Mouse (Mus musculus) embryo, embryonic 10 days (tissue): ENCODE measurements around the gene Scgb2b2.

ENCODE experiments used
- DNase-seq: peaks from one replicate; pipeline ENCODE4 v3.0.0-alpha.2; 2015; ENCODE audit warnings: low spot score

The Scgb2b2 gene

GRCm38 (mm10) chr7:31290208-31290607 lies at the start of gene Scgb2b2:
Gene Scgb2b2 (plus strand): TSS chr7:31290508.
- no peak for DNase-seq

GRCm38 (mm10) chr7:31291721-31292120 lies 1.4 kb downstream of the Scgb2b2 start, which contains the start of gene Scgb1b2:
Gene Scgb1b2 (minus strand): TSS chr7:31291821.
- DNase-seq, result no peak
